Mouse (Mus musculus): ENCODE data around the gene Tcn2. TPM values are rescaled to one million over a fixed set of nuclear protein-coding genes. Genes with fewer than 3 reads are reported as not detected.
"Not testable (repeated sequence)": the region's sequence is repeated elsewhere in the genome, so short reads cannot be mapped to it uniquely, and the experiment has no call there.

Tcn2 gene
- polyA plus RNA-seq, 1 experiment from 2014 or later = 27.0 TPM

- H3K27me3 ChIP-seq = peaks cover 2% of the 10 kb centered on the region; the same call in 1 of the 2 replicates
- ATAC-seq (ENCODE audit: low FRiP score, low read depth) = no peak
- H3K4me2 ChIP-seq (replicated peaks) = no peak overlapping the region
- no peaks in the 10 kb centered on the region for H3K9me3 ChIP-seq
- 94% methylated on average over 10 of the region's 10 CpGs for WGBS
- no peak overlapping the region for H3K4me3 ChIP-seq
- peaks cover 1% of the 10 kb centered on the region; the same call in 1 of the 2 replicates for H3K4me1 ChIP-seq
- H3K27ac ChIP-seq (replicated peaks) = no peak overlapping the region
- H3K9ac ChIP-seq (replicated peaks) = no peak overlapping the region
- peaks cover 10% of the 10 kb centered on the region; the same call in 1 of the 2 replicates for H3K36me3 ChIP-seq
These were observed 6.0 kb downstream of the Tcn2 start for GRCm38 (mm10) chr11:3925916-3926315.

- no peak for ATAC-seq (ENCODE audit: low FRiP score, low read depth)
- no peak overlapping the region for H3K27ac ChIP-seq (replicated peaks)
- peaks cover 10% of the 10 kb centered on the region; the same call in 1 of the 2 replicates for H3K36me3 ChIP-seq
- WGBS = 96% methylated on average over 6 of the region's 6 CpGs
- no peak overlapping the region for H3K4me3 ChIP-seq
- no peak overlapping the region for H3K9ac ChIP-seq (replicated peaks)
- H3K27me3 ChIP-seq = no peaks in the 10 kb centered on the region
- no peaks in the 10 kb centered on the region for H3K9me3 ChIP-seq
- H3K4me1 ChIP-seq = no peaks in the 10 kb centered on the region
- no peak overlapping the region for H3K4me2 ChIP-seq (replicated peaks)
These were observed 9.2 kb downstream of the Tcn2 start for GRCm38 (mm10) chr11:3922731-3923130.

GRCm38 (mm10) chr11:3922115-3922514, 9.8 kb downstream of the Tcn2 start:
- WGBS = 94% methylated on average over 9 of the region's 9 CpGs
- no peaks in the 10 kb centered on the region for H3K4me1 ChIP-seq
- no peak overlapping the region for H3K4me2 ChIP-seq (replicated peaks)
- H3K9me3 ChIP-seq = no peaks in the 10 kb centered on the region
- ATAC-seq (ENCODE audit: low FRiP score, low read depth) = no peak
- no peak overlapping the region for H3K27ac ChIP-seq (replicated peaks)
- H3K36me3 ChIP-seq = peaks cover 10% of the 10 kb centered on the region; the same call in 1 of the 2 replicates
- H3K9ac ChIP-seq (replicated peaks) = no peak overlapping the region
- no peaks in the 10 kb centered on the region for H3K27me3 ChIP-seq
- no peak overlapping the region for H3K4me3 ChIP-seq

GRCm38 (mm10) chr11:3921281-3921850, 10.6 kb downstream of the Tcn2 start:
- 32% methylated on average over 8 of the region's 8 CpGs for WGBS
- no peak for ATAC-seq (ENCODE audit: low FRiP score, low read depth)
- Histone ChIP-seq H3K4me1 (no peaks in the 10 kb centered on the region), H3K27me3 (no peaks in the 10 kb centered on the region), H3K9ac (replicated peaks) (no peak overlapping the region), H3K36me3 (peaks cover 8% of the 10 kb centered on the region; the same call in 1 of the 2 replicates), H3K4me3 (no peak overlapping the region), H3K27ac (replicated peaks) (no peak overlapping the region), H3K4me2 (replicated peaks) (no peak overlapping the region), H3K9me3 (no peaks in the 10 kb centered on the region)

- H3K9ac ChIP-seq (replicated peaks) = no peak overlapping the region
- H3K36me3 ChIP-seq = peaks cover 7% of the 10 kb centered on the region; the same call in 1 of the 2 replicates
- 91% methylated on average over 7 of the region's 7 CpGs for WGBS
- H3K4me2 ChIP-seq (replicated peaks) = no peak overlapping the region
- H3K4me1 ChIP-seq = no peaks in the 10 kb centered on the region
- H3K27ac ChIP-seq (replicated peaks) = no peak overlapping the region
- no peak overlapping the region for H3K4me3 ChIP-seq
- ATAC-seq (ENCODE audit: low FRiP score, low read depth) = no peak
- no peaks in the 10 kb centered on the region for H3K9me3 ChIP-seq
- 0 out of 2 replicates have a peak, but pooled peaks cover 6% of the 10 kb centered on the region for H3K27me3 ChIP-seq
These were observed 11.5 kb downstream of the Tcn2 start for GRCm38 (mm10) chr11:3920476-3920875.

GRCm38 (mm10) chr11:3918738-3919137, 13.2 kb downstream of the Tcn2 start:
- H3K4me1 ChIP-seq = peaks cover 5% of the 10 kb centered on the region; the same call in 1 of the 2 replicates
- no peak overlapping the region for H3K4me3 ChIP-seq
- H3K36me3 ChIP-seq = peaks cover 7% of the 10 kb centered on the region; the same call in 1 of the 2 replicates
- no peak overlapping the region for H3K9ac ChIP-seq (replicated peaks)
- no peak for ATAC-seq (ENCODE audit: low FRiP score, low read depth)
- H3K9me3 ChIP-seq = no peaks in the 10 kb centered on the region
- 66% methylated on average over 1 of the region's 1 CpGs for WGBS
- H3K4me2 ChIP-seq (replicated peaks) = no peak overlapping the region
- 0 out of 2 replicates have a peak, but pooled peaks cover 10% of the 10 kb centered on the region for H3K27me3 ChIP-seq
- H3K27ac ChIP-seq (replicated peaks) = no peak overlapping the region

GRCm38 (mm10) chr11:3914109-3914840, 17.7 kb downstream of the Tcn2 start, which contains the start of gene Slc35e4:
Slc35e4 (minus strand) TSS chr11:3914664.
- Histone ChIP-seq H3K4me3 (peak within 1 kb of the TSS; percentile 65), H3K9me3 (no peaks in the 10 kb centered on the region), H3K4me1 (peaks cover 38% of the 10 kb centered on the region), H3K9ac (replicated peaks) (peak within 1 kb of the TSS; percentile 73), H3K36me3 (no peaks in the 10 kb centered on the region), H3K27ac (replicated peaks) (peak within 1 kb of the TSS; percentile 65), H3K27me3 (peaks cover 19% of the 10 kb centered on the region), H3K4me2 (replicated peaks) (peak within 1 kb of the TSS; percentile 88)
- peak; percentile 59 for ATAC-seq (ENCODE audit: low FRiP score, low read depth)
- under 1% methylated on average over 28 of the region's 28 CpGs for WGBS

GRCm38 (mm10) chr11:3913316-3914108, 18.4 kb downstream of the Tcn2 start:
- Histone ChIP-seq H3K27ac (replicated peaks) (peak overlapping the region; percentile 65), H3K4me1 (peaks cover 40% of the 10 kb centered on the region), H3K4me3 (peak overlapping the region; percentile 65), H3K4me2 (replicated peaks) (peak overlapping the region; percentile 88), H3K36me3 (no peaks in the 10 kb centered on the region), H3K9me3 (no peaks in the 10 kb centered on the region), H3K9ac (replicated peaks) (peak overlapping the region; percentile 73), H3K27me3 (peaks cover 19% of the 10 kb centered on the region)
- under 1% methylated on average over 65 of the region's 65 CpGs for WGBS
- ATAC-seq (ENCODE audit: low FRiP score, low read depth) = peak; percentile 90

GRCm38 (mm10) chr11:3912875-3913271, 19.1 kb downstream of the Tcn2 start:
- Histone ChIP-seq H3K4me1 (peaks cover 45% of the 10 kb centered on the region), H3K4me3 (peak overlapping the region; percentile 65), H3K9me3 (no peaks in the 10 kb centered on the region), H3K27ac (replicated peaks) (no peak overlapping the region), H3K9ac (replicated peaks) (peak overlapping the region; percentile 73), H3K27me3 (peaks cover 19% of the 10 kb centered on the region), H3K36me3 (no peaks in the 10 kb centered on the region), H3K4me2 (replicated peaks) (peak overlapping the region; percentile 88)
- under 1% methylated on average over 16 of the region's 16 CpGs for WGBS
- peak; percentile 1; the same call in 1 of the 2 replicates for ATAC-seq (ENCODE audit: low FRiP score, low read depth)

- no peaks in the 10 kb centered on the region for H3K9me3 ChIP-seq
- WGBS = 19% methylated on average over 19 of the region's 19 CpGs
- peaks cover 45% of the 10 kb centered on the region for H3K4me1 ChIP-seq
- peaks cover 19% of the 10 kb centered on the region for H3K27me3 ChIP-seq
- ATAC-seq (ENCODE audit: low FRiP score, low read depth) = 0 out of 2 replicates have a peak, but pooled peaks have one; percentile 2
- peak overlapping the region; percentile 65 for H3K4me3 ChIP-seq
- H3K9ac ChIP-seq (replicated peaks) = peak overlapping the region; percentile 73
- no peaks in the 10 kb centered on the region for H3K36me3 ChIP-seq
- H3K27ac ChIP-seq (replicated peaks) = no peak overlapping the region
- H3K4me2 ChIP-seq (replicated peaks) = peak overlapping the region; percentile 88
These were observed 19.7 kb downstream of the Tcn2 start for GRCm38 (mm10) chr11:3912100-3912874.

GRCm38 (mm10) chr11:3911440-3911839, 20.5 kb downstream of the Tcn2 start:
- not testable (repeated sequence) for H3K36me3 ChIP-seq; ATAC-seq (ENCODE audit: low FRiP score, low read depth); H3K9me3 ChIP-seq; H3K27ac ChIP-seq (replicated peaks); H3K9ac ChIP-seq (replicated peaks); H3K4me3 ChIP-seq
- Histone ChIP-seq H3K4me1 (peaks cover 45% of the 10 kb centered on the region), H3K4me2 (replicated peaks) (peak overlapping the region; percentile 21; the same call in 1 of the 2 replicates), H3K27me3 (peaks cover 19% of the 10 kb centered on the region)
- 84% methylated on average over 6 of the region's 6 CpGs for WGBS

All from midbrain, embryonic 12.5 days (tissue).